Mouse (Mus musculus) kidney, adult 11 months (tissue): ENCODE measurements around the gene Dtx1.
A peak's percentile ranks its signal among the peaks of the same experiment; 100 is the strongest.

Source experiments
- DNase-seq: peaks from one replicate; pipeline ENCODE4 v3.0.0; 2022

Gene Dtx1

DNA sequence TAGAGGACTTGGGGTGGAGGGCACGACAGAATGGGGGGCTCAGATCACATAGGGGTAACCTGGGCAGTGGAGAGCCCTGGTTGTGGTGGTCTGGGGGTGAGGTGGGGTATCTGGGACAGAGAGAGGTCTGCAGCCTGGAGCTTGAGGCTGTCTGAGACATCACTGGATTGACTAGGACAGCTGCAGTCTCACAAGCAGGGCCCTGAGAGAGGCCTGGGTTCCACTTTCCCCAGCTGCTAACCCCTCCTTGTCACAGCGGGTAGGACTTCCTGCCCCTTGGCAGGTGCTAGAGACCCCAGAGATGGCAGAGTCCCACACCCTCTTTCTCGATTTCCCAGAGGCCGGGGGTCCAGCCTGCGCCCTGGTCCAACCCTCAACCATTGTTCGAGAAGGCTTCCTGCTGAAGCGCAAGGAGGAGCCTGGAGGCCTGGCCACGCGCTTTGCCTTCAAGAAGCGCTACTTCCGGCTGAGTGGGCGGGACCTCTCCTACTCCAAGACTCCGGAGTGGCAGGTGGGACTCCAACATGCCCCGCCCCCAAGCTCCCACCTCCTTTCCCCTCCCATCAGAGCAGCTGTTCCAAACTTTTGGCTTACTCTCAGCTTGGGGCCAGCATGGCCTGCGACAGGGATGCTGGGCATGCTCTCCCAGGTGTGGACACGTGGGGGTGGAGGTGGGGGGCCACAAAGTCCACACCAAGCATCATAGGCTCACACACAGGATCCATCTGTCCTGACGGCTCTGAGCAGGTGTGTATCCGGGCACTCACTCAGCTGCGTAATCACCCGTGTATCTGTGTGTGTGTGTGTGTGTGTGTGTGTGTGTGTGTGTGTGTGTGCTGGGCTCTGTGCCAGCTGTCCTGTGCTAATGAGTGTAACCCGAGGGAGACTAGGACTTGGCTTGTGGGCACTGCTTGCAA lies 37.2 kb downstream of the Dtx1 start:
- DNase-seq: no peak

- peak; percentile 36 for DNase-seq
Measured at GRCm38 (mm10) chr5:120673626-120674025, 38.1 kb downstream of the Dtx1 start.

- DNase-seq: no peak
Measured at GRCm38 (mm10) chr5:120671865-120672264, 39.9 kb downstream of the Dtx1 start.

DNA sequence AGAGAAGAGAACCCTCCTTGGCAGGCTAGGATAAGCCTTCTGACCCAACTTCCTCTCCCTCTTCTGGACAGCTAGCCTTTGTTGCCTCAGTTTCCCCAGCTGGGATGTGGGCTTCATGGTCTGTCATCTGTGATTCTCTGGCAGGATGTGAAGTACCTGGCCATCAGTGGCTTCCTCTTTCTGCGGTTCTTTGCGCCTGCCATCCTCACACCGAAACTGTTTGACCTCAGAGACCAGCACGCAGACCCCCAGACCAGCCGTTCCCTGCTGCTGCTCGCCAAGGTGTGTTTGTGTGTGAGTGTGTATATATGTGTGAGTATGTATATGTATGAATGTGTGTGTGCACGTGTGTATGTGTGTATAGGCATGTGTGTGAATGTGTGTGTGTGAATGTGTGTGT lies 41.6 kb downstream of the Dtx1 start:
- no peak for DNase-seq

DNA sequence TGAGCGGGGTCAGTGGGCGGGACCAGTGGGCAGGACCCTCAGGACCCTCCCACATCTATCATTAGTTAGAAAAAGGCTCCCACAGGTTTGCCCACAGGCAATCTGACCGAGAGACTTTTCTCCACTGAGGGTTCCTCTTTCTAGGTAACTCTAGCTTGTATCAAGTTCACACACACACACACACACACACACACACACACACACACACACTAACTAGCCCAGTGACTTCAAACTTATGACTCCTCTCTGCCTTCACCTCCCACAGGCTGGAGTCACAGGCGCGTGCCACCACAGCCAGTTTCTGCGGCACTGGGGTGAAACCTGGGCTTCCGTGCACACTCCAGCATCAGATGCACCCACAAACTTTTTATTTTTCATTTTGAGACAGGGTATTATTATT lies 43.0 kb downstream of the Dtx1 start:
- DNase-seq: no peak

DNA sequence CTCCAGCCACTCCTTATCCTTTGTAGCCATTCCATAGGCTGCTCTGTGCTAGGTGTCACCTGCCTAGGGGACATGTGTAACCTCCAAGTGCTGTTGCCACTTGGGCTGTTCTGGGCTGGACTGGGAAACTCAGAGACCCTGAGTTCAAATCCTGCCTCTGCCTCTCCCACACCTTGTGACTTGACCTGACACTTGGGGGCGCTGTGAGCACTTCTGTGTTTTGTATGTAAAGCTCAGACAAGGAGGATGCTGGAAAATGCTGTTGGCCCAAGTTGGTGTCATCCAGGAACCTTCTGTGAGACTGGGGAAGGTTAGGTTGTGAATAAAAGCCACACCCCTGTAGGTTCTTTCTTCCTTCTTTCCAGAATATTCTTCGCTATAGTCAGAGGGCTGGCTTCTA lies 46.8 kb downstream of the Dtx1 start:
- no peak for DNase-seq

DNA sequence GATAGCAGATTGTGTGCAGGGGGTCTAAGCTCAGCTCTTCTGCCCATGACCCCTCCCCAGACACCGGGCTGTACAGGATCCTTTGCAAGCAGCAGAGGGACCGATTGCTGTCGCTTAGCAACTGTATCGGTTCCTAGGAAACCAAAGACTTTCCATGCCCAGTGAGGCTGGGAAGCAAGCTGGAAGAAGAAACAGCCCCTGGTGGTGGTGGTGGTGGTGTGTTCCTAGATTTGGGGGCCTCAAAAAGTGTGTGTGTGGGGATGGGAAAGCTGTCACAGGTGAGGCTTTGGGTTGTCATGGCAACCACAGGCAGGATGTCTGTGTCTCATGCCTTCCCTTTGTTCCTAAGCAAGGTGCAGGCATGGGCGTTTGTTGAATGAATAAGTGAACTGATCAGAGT lies 50.9 kb downstream of the Dtx1 start:
- DNase-seq: no peak

DNA sequence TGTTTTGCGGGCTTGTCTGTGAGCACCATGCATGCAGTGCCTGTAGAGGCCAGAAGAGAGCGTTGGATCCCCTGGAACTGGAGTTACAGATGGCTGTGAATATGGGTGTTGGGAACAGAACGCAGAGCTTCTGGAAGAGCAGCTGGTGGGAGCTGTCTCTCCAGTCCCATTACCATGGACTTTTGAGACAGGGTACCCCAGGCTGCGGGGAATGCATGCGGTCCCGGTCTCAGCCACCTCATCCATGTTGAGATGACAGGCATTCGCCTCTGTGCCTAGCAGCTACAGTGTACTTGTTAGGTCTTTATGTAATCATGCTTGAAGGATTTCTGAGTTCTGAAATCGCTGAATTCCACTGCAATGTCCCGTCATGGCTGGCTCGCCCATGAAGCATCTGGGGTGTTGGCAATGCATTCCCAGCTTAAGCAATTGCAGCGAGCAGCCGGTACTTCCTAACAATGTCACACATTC lies 55.4 kb downstream of the Dtx1 start:
- DNase-seq: no peak

DNA sequence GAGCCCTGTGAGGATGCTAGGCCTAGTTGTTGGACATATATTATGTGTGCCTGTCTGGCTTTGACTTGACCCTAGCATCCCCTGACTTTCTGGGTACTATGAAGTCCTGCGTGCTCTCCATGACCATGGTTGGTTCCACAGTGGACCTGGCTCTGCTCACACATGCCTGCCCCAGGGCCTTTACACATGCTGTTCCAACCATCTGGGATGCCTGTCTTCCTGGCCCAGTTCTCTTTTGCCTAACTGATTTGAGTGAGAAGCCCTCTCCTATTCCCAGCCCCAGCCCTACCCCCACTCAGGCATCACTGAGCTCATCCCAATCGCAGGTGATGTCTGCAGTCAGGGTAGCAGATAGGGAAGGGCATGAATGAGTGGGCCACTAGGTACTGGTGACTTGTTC lies 57.9 kb downstream of the Dtx1 start:
- no peak for DNase-seq

GRCm38 (mm10) chr5:120652915-120653701 lies 58.6 kb downstream of the Dtx1 start:
- DNase-seq: no peak

- DNase-seq: no peak
Measured at GRCm38 (mm10) chr5:120651230-120651629, 60.5 kb downstream of the Dtx1 start.

- no peak for DNase-seq
Measured at GRCm38 (mm10) chr5:120649938-120650337, 61.8 kb downstream of the Dtx1 start.

GRCm38 (mm10) chr5:120649374-120649933 lies 62.3 kb downstream of the Dtx1 start:
- DNase-seq: no peak

GRCm38 (mm10) chr5:120648569-120649373 lies 63.0 kb downstream of the Dtx1 start, which contains the start of gene Rasal1:
TSS of gene Rasal1 (plus strand) at chr5:120648812.
- DNase-seq: peak; percentile 28

DNA sequence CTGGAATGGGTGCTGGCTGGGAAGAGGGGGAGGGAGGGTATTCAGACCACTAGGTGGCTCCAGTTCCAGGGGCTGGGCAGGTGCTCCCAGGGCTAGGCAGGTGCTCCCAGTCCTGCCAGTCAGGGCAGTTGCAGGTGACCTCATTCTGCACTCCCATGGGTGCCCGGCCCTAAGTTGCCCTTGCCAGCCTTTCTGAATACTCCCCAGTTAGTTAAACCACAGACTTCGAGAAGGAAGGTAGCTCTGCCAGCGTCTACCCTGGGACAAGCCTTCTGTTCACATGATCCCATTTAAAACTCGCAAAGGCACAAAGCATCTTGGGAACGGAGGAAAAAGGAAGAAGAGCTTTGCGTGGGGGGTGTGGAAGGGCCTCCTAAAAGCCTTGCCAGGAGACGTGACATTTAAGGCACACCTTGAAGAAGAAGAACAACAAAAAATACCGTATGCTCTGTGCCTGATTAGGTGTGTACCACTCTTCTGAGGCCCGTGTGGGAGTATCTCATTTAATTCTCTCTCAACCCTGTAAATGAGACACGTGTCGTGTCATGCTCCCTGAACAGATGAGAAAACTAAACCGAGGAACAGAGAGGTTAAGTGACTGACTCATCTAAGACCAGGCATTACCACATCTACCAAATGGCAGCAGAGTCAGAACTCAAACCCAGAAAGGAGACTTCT lies 63.8 kb downstream of the Dtx1 start:
- peak; percentile 46 for DNase-seq

DNA sequence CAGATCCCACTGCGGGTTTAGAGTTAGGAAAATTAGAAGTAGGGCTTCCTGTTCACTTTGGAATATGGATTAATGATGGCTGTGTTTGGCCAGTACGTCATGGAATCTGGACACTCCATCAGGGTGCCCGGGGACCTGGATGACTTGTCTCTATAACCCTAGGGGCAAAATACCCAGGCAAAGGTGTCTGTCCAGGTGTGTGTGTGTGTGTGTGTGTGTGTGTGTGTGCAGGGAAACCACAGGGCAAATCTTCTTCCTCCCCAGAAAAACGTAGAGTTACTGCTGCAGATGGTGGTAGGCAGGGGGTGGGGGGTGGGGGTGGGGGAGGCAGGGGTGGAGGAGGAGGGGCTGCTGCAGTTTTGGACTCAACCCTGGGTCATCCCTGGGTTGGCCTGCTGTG lies 64.4 kb downstream of the Dtx1 start:
- no peak for DNase-seq

DNA sequence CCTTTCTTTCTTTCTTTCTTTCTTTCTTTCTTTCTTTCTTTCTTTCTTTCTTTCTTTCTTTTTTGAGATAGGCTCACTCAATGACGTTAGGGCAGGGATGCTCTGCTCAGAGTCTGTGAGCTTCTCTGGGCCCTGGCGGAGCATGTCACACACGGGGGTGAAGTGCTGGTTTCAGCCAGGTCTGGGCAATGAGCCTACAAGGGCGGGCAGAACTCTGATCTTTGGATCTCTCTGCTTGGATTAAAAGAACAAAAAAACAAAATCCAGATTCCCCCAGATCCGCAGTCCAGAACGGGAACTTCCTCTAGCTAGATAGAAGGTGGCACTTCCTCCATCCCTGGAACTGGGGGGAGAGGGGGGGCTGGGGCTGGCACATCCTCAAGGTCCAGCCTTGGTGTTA lies 65.9 kb downstream of the Dtx1 start:
- DNase-seq: peak; percentile 71

GRCm38 (mm10) chr5:120644227-120644626 lies 67.5 kb downstream of the Dtx1 start:
- no peak for DNase-seq

- peak; percentile 43 for DNase-seq
Measured at GRCm38 (mm10) chr5:120643365-120644085, 68.2 kb downstream of the Dtx1 start.

- DNase-seq: no peak
Measured at GRCm38 (mm10) chr5:120640094-120640493, 71.6 kb downstream of the Dtx1 start.

GRCm38 (mm10) chr5:120635633-120636032 lies 76.1 kb downstream of the Dtx1 start:
- DNase-seq: no peak
